Mouse (Mus musculus): ENCODE measurements around the gene Tigar.
A peak's percentile ranks its signal among the peaks of the same experiment; 100 is the strongest.

Gene Tigar

GRCm38 (mm10) chr6:127142154-127143123 is 33.1 kb upstream of the Tigar start:
- DNase-seq, result peak; percentile 43

GRCm38 (mm10) chr6:127138962-127139361 is 29.6 kb upstream of the Tigar start:
- no peak for DNase-seq

GRCm38 (mm10) chr6:127133433-127134245 is 24.3 kb upstream of the Tigar start:
- no peak for DNase-seq

GRCm38 (mm10) chr6:127132719-127133118 is 23.4 kb upstream of the Tigar start:
- DNase-seq, result no peak

- no peak for DNase-seq
Measured at GRCm38 (mm10) chr6:127131946-127132345, 22.6 kb upstream of the Tigar start.

GRCm38 (mm10) chr6:127130377-127130776 is 21.0 kb upstream of the Tigar start:
- DNase-seq, result no peak

GRCm38 (mm10) chr6:127129659-127130058 is 20.3 kb upstream of the Tigar start:
- DNase-seq, result no peak

GRCm38 (mm10) chr6:127123506-127123905 is 14.1 kb upstream of the Tigar start:
- DNase-seq, result no peak

- no peak for DNase-seq
Measured at GRCm38 (mm10) chr6:127122996-127123395, 13.6 kb upstream of the Tigar start.

- no peak for DNase-seq
Measured at GRCm38 (mm10) chr6:127122221-127122806, 13.0 kb upstream of the Tigar start.

GRCm38 (mm10) chr6:127114753-127115456 is 5.5 kb upstream of the Tigar start:
- no peak for DNase-seq

GRCm38 (mm10) chr6:127108368-127109060 is 843 bp downstream of the Tigar start:
- DNase-seq, result no peak

- no peak for DNase-seq
Measured at GRCm38 (mm10) chr6:127107413-127107812, 1.9 kb downstream of the Tigar start.

GRCm38 (mm10) chr6:127106726-127107125 is 2.6 kb downstream of the Tigar start:
- no peak for DNase-seq

- no peak for DNase-seq
Measured at GRCm38 (mm10) chr6:127106189-127106588, 3.2 kb downstream of the Tigar start.

GRCm38 (mm10) chr6:127105107-127105506 is 4.2 kb downstream of the Tigar start:
- DNase-seq, result peak; percentile 29

GRCm38 (mm10) chr6:127104396-127105029 is 4.8 kb downstream of the Tigar start:
- no peak for DNase-seq

- DNase-seq, result no peak
Measured at GRCm38 (mm10) chr6:127103506-127104275, 5.7 kb downstream of the Tigar start.

- no peak for DNase-seq
Measured at GRCm38 (mm10) chr6:127094565-127094964, 14.8 kb downstream of the Tigar start.

GRCm38 (mm10) chr6:127086739-127087138 is 22.6 kb downstream of the Tigar start:
- DNase-seq, result peak; percentile 26

- DNase-seq, result no peak
Measured at GRCm38 (mm10) chr6:127081820-127082219, 27.5 kb downstream of the Tigar start.
